Mouse (Mus musculus) v-Abl transformed pro-B cells (cell line): ENCODE data around the gene Rab30.

Source experiments
- in situ Hi-C, 2 experiments: fragments of 400-800 bp; cut with MboI; formaldehyde crosslinking; loops; one replicate each; pipeline ENCODE4 v1.15.1; 2025; ENCODE audit not compliant: unreplicated experiment in 2 of 2

The Rab30 gene

GRCm38 (mm10) chr7:92783166-92783806 is 41.9 kb downstream of the Rab30 start:
- in situ Hi-C loops, result no loop called here

- in situ Hi-C loops, result no loop called here
Observed at GRCm38 (mm10) chr7:92783914-92784313, 42.5 kb downstream of the Rab30 start.

- in situ Hi-C loops, result no loop called here
Observed at GRCm38 (mm10) chr7:92795749-92796148, 54.3 kb downstream of the Rab30 start.

GRCm38 (mm10) chr7:92796813-92797212 is 55.4 kb downstream of the Rab30 start:
- in situ Hi-C loops, result no loop called here

- in situ Hi-C loops, result no loop called here
Observed at GRCm38 (mm10) chr7:92799665-92800595, 58.5 kb downstream of the Rab30 start.

GRCm38 (mm10) chr7:92802158-92802557 is 60.8 kb downstream of the Rab30 start:
- in situ Hi-C loops, result no loop called here

GRCm38 (mm10) chr7:92803191-92803590 is 61.8 kb downstream of the Rab30 start:
- in situ Hi-C loops, result no loop called here

GRCm38 (mm10) chr7:92804919-92805668 is 63.7 kb downstream of the Rab30 start:
- in situ Hi-C loops, result no loop called here

- in situ Hi-C loops, result no loop called here
Observed at GRCm38 (mm10) chr7:92806512-92807188, 65.2 kb downstream of the Rab30 start.

GRCm38 (mm10) chr7:92807482-92807881 is 66.1 kb downstream of the Rab30 start:
- in situ Hi-C loops, result no loop called here

GRCm38 (mm10) chr7:92811667-92812279 is 70.4 kb downstream of the Rab30 start:
- in situ Hi-C loops, result no loop called here

- in situ Hi-C loops, result no loop called here
Observed at GRCm38 (mm10) chr7:92817242-92817641, 75.8 kb downstream of the Rab30 start.

- in situ Hi-C loops, result no loop called here
Observed at GRCm38 (mm10) chr7:92817886-92818285, 76.5 kb downstream of the Rab30 start.

GRCm38 (mm10) chr7:92819656-92820055 is 78.3 kb downstream of the Rab30 start:
- in situ Hi-C loops, result no loop called here

GRCm38 (mm10) chr7:92820410-92820809 is 79.0 kb downstream of the Rab30 start:
- in situ Hi-C loops, result no loop called here

GRCm38 (mm10) chr7:92820941-92821465 is 79.6 kb downstream of the Rab30 start:
- in situ Hi-C loops, result no loop called here

- in situ Hi-C loops, result no loop called here
Observed at GRCm38 (mm10) chr7:92821871-92822270, 80.5 kb downstream of the Rab30 start.

- in situ Hi-C loops, result no loop called here
Observed at GRCm38 (mm10) chr7:92822409-92823101, 81.2 kb downstream of the Rab30 start.

- in situ Hi-C loops, result loop anchor here in 1 of 2 experiments (25.0 kb wide), 1 partner anchor 1364 kb away; no protein-coding TSS in a partner anchor
Observed at GRCm38 (mm10) chr7:92826248-92826647, 84.8 kb downstream of the Rab30 start.
